Mouse (Mus musculus) liver, postnatal 0 days (tissue): Measurements from ENCODE around the gene Krt90.

ENCODE experiments used
- CTCF ChIP-seq: sonication (generic); IDR thresholded peaks from 2 replicates; pipeline ENCODE4 v1.5.1; 2016; ENCODE audit warnings: antibody characterized with exemption, low read depth
- EP300 ChIP-seq: IDR thresholded peaks from 2 replicates; pipeline ENCODE4 v1.6.1; 2016; ENCODE audit warnings: antibody characterized with exemption, low read depth, mild to moderate bottlenecking

DNA sequence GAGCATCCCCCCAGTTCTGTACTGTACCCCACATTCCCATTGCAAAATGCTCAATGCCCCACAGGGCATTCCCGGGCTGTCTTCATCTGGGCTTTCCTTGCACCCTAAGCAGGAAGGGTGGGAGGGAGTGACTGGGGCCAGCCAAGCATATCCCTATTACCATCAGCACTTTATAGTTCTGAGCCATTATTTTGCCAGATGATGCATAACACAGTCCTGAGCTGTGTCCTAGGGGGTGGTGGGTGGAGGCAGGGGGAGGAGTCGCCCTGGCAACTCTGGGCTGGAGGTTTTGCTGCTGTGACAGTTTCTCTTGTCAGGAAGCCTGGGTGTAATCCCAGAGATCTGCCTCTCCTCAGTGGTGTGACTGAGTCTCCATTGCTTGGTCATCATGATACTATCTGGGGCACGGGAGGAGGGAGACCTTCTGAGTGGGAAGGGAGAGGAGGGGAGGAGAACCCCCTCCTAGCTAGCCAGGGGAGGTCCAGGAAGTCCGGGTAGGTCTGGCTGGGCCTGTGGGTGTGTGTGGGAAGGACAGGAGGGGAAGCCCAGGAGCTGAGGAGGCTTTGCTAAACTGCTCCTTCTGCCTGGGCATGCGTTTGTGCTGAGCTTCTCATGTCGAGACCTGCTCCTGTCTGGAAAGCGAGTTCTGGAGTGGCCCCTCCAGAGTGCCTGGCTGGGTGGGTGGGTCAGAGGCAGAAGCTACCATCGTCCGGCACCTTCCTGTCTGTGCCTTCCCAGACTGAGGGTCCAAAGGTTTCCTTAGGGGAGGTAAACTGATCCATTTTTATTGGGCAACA, 26.5 kb downstream of the Krt90 start:
- no peak for TF ChIP-seq CTCF
- TF ChIP-seq EP300, result no peak
